In genomic region chr11:70171847-70172246, GRCm38 (mm10) we compare ENCODE assay signal across 8 mouse cellular contexts. TPM values are rescaled to one million over a fixed set of nuclear protein-coding genes. Genes with fewer than 3 reads are reported as not detected.
A peak's percentile ranks its signal among the peaks of the same experiment; 100 is the strongest.
DNase-seq lines count a peak whose midpoint lies in the region; ATAC-seq lines count a peak whose summit lies in the region.

No protein-coding gene starts in this region.

- H3K27ac ChIP-seq in hindbrain, embryonic 13.5 days, result no peak overlapping the region

- H3K4me3 ChIP-seq in hindbrain, embryonic 13.5 days, result no peak overlapping the region

- H3K27me3 ChIP-seq in splenic B cell, adult 2 months (ENCODE audit: control insufficient read depth, insufficient read depth, low read length, poor library complexity, severe bottlenecking), result no peaks in the 10 kb centered on the region
- no peaks in the 10 kb centered on the region for H3K27me3 ChIP-seq in hindbrain, embryonic 13.5 days

- no peak overlapping the region for H3K4me2 ChIP-seq in hindbrain, embryonic 13.5 days

- no peaks in the 10 kb centered on the region for H3K4me1 ChIP-seq in hindbrain, embryonic 13.5 days (replicated peaks)

- no peaks in the 10 kb centered on the region for H3K36me3 ChIP-seq in splenic B cell, adult 2 months (ENCODE audit: control insufficient read depth, insufficient read depth, low read length, poor library complexity, severe bottlenecking)
- no peaks in the 10 kb centered on the region for H3K36me3 ChIP-seq in hindbrain, embryonic 13.5 days

- 54% methylated on average over 3 of the region's 3 CpGs for WGBS in hindbrain, embryonic 13.5 days

- peak; percentile 28 for DNase-seq in gastrocnemius, adult 18-20 months (ENCODE audit: low spot score)
- no peak for DNase-seq in gastrocnemius, adult 8-10 months (ENCODE audit: low spot score in 2 of 2)
- DNase-seq in A20 (ENCODE audit: low read depth, low spot score), result peak; percentile 65
- DNase-seq in ZHBTc4 (ENCODE audit: low read depth, low spot score), result peak; percentile 86
- DNase-seq in kidney, postnatal 36 days, result peak; percentile 36 to 64
- DNase-seq in splenic B cell, adult 2 months (ENCODE audit: low read depth, low spot score), result peak; percentile 68
- no peak for DNase-seq in layer of hippocampus, postnatal 10 days (ENCODE audit: low spot score in 2 of 2)

- ATAC-seq in hindbrain, embryonic 13.5 days (ENCODE audit: low FRiP score), result no peak

- no peak overlapping the region for H3K9ac ChIP-seq in hindbrain, embryonic 13.5 days

- no peaks in the 10 kb centered on the region; the same call in 1 of the 2 replicates for H3K9me3 ChIP-seq in hindbrain, embryonic 13.5 days

RNA-seq across cellular contexts. Expression of gene Clec10a, which starts 15.8 kb away (rescaled TPM):
- 1 to 10 TPM; 3.2 to 3.3 TPM for total RNA-seq in gastrocnemius, adult 18-20 months (2021)
- 1 to 10 TPM; 1.6 to 3.6 (median 2.8) TPM for total RNA-seq in gastrocnemius, adult 8-10 months (2022)
- 1 to 10 TPM; 1.2 to 1.4 TPM for total RNA-seq in layer of hippocampus, postnatal 10 days (2021)
- polyA plus RNA-seq in hindbrain, embryonic 13.5 days (2015; fragmentation: Nextera tagmentation; extraction: Ambion mirVana), result 0.47 and 1.3 TPM in 2 replicates

RNA-seq across cellular contexts. Expression of gene Slc16a11, which starts 40.7 kb away (rescaled TPM):
- under 1 TPM in 1 of 2 experiments, not detected in 1; 0.50 TPM for total RNA-seq in gastrocnemius, adult 18-20 months (2021)
- under 1 TPM in 2 of 4 experiments, not detected in 2; 0.27 to 0.46 TPM for total RNA-seq in gastrocnemius, adult 8-10 months (2022)
- 10 to 100 TPM; 32.8 to 39.6 TPM for total RNA-seq in layer of hippocampus, postnatal 10 days (2021)
- polyA plus RNA-seq in hindbrain, embryonic 13.5 days (2015; fragmentation: Nextera tagmentation; extraction: Ambion mirVana), result 3.1 and 4.6 TPM in 2 replicates

RNA-seq across cellular contexts. Expression of gene Mgl2, which starts 41.7 kb away (rescaled TPM):
- 1 to 10 TPM in 1 of 2 experiments, under 1 TPM in 1; 0.87 to 2.0 TPM for total RNA-seq in gastrocnemius, adult 18-20 months (2021)
- total RNA-seq in gastrocnemius, adult 8-10 months (2022), result 1 to 10 TPM in 2 of 4 experiments, under 1 TPM in 2; 0.60 to 2.0 (median 0.94) TPM
- under 1 TPM; 0.67 to 0.69 TPM for total RNA-seq in layer of hippocampus, postnatal 10 days (2021)
- polyA plus RNA-seq in hindbrain, embryonic 13.5 days (2015; fragmentation: Nextera tagmentation; extraction: Ambion mirVana), result 0.88 and 0.95 TPM in 2 replicates

RNA-seq across cellular contexts. Expression of gene Slc16a13, which starts 49.0 kb away (rescaled TPM):
- under 1 TPM; 0.14 to 0.50 TPM for total RNA-seq in gastrocnemius, adult 18-20 months (2021)
- total RNA-seq in gastrocnemius, adult 8-10 months (2022), result under 1 TPM; 0.13 to 0.89 (median 0.35) TPM
- 10 to 100 TPM in 1 of 2 experiments, 1 to 10 TPM in 1; 9.2 to 12.1 TPM for total RNA-seq in layer of hippocampus, postnatal 10 days (2021)
- polyA plus RNA-seq in hindbrain, embryonic 13.5 days (2015; fragmentation: Nextera tagmentation; extraction: Ambion mirVana), result 16.1 and 18.1 TPM in 2 replicates

RNA-seq across cellular contexts. Expression of gene Bcl6b, which starts 57.8 kb away (rescaled TPM):
- total RNA-seq in gastrocnemius, adult 18-20 months (2021), result 1 to 10 TPM in 1 of 2 experiments, under 1 TPM in 1; 0.82 to 5.1 TPM
- 1 to 10 TPM; 1.2 to 3.9 (median 2.3) TPM for total RNA-seq in gastrocnemius, adult 8-10 months (2022)
- total RNA-seq in layer of hippocampus, postnatal 10 days (2021), result 1 to 10 TPM; 4.3 to 7.4 TPM
- 5.0 and 5.5 TPM in 2 replicates for polyA plus RNA-seq in hindbrain, embryonic 13.5 days (2015; fragmentation: Nextera tagmentation; extraction: Ambion mirVana)

Comparison
In these comparisons a context has a peak if more than half of its experiments do, and no peak if none do; other contexts are left out.
1. DNase-seq: peak in gastrocnemius, adult 18-20 months (single experiment), A20 (single experiment), ZHBTc4 (single experiment), kidney, postnatal 36 days (2 of 2) and splenic B cell, adult 2 months (single experiment); none in gastrocnemius, adult 8-10 months (0 of 2) and layer of hippocampus, postnatal 10 days (0 of 2).
2. RNA of gene Slc16a11, which starts 40.7 kb away (total RNA-seq): 32.8 to 39.6 TPM in layer of hippocampus, postnatal 10 days; 0.50 TPM in gastrocnemius, adult 18-20 months and 0.27 to 0.46 TPM in gastrocnemius, adult 8-10 months; every median in the first group is over 10 times any median in the second.